Mouse (Mus musculus): ENCODE measurements around the gene Nmt1. TPM values are rescaled to one million over a fixed set of nuclear protein-coding genes. Genes with fewer than 3 reads are reported as not detected.

Gene Nmt1
- polyA plus RNA-seq, 1 experiment from 2014 or later = 50.5 TPM

- Histone ChIP-seq H3K4me1 (ENCODE audit: insufficient read depth, low read depth, low read length) (peaks cover 10% of the 10 kb centered on the region), H3K4me2 (replicated peaks; ENCODE audit: low read depth, low read length) (peak overlapping the region; percentile 76), H3K9ac (replicated peaks; ENCODE audit: low read depth) (peak overlapping the region; percentile 34; the same call in 1 of the 2 replicates), H3K27me3 (replicated peaks; ENCODE audit: insufficient read depth, low read length) (no peaks in the 10 kb centered on the region), H3K27ac (ENCODE audit: low read length) (peak overlapping the region; percentile 38; the same call in 1 of the 2 replicates), H3K36me3 (ENCODE audit: insufficient read depth, low read length) (0 out of 2 replicates have a peak, but pooled peaks cover 4% of the 10 kb centered on the region), H3K9me3 (ENCODE audit: low read length) (no peaks in the 10 kb centered on the region), H3K4me3 (ENCODE audit: low read depth, low read length) (peak overlapping the region; percentile 49)
- WGBS = 2% methylated on average over 35 of the region's 35 CpGs
- ATAC-seq (peak; percentile 96), DNase-seq (ENCODE audit: low spot score) (peak; percentile 99)
- peak; percentile 100 for TF ChIP-seq CTCF (IDR thresholded peaks at IDR 0.05)
- no peak for TF ChIP-seq EP300 (IDR thresholded peaks at IDR 0.05)
Measured at GRCm38 (mm10) chr11:103102725-103103349, 74.8 kb downstream of the Nmt1 start.

DNA sequence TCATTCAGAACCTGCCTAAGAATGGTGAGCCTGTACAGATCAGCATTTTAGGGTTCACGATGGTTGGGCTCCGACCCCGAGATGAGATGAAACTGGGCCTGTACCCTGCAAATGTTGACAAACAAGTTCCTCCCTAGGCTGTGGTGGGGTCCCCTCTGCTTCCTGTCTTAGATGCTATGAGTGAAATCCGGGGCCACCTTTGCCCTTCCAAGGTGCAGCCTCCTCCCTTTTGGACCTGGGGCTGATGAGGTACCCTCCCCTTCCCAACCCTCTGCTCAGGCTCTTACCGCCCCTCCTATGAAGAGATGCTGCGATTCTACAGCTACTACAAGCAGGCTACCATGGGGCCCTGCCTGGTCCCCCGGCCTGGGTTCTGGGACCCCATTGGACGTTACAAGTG lies 75.6 kb downstream of the Nmt1 start:
- no peak overlapping the region for H3K9ac ChIP-seq (replicated peaks; ENCODE audit: low read depth)
- no peaks in the 10 kb centered on the region for H3K27me3 ChIP-seq (replicated peaks; ENCODE audit: insufficient read depth, low read length)
- no peak overlapping the region for H3K27ac ChIP-seq (ENCODE audit: low read length)
- DNase-seq (ENCODE audit: low spot score) (no peak), ATAC-seq (no peak)
- TF ChIP-seq EP300 (IDR thresholded peaks at IDR 0.05) (no peak), CTCF (IDR thresholded peaks at IDR 0.05) (no peak)
- H3K4me1 ChIP-seq (ENCODE audit: insufficient read depth, low read depth, low read length) = peaks cover 10% of the 10 kb centered on the region
- H3K4me2 ChIP-seq (replicated peaks; ENCODE audit: low read depth, low read length) = peak overlapping the region; percentile 76
- H3K9me3 ChIP-seq (ENCODE audit: low read length) = no peaks in the 10 kb centered on the region
- WGBS = 45% methylated on average over 8 of the region's 8 CpGs
- 0 out of 2 replicates have a peak, but pooled peaks cover 4% of the 10 kb centered on the region for H3K36me3 ChIP-seq (ENCODE audit: insufficient read depth, low read length)
- H3K4me3 ChIP-seq (ENCODE audit: low read depth, low read length) = peak overlapping the region; percentile 49

GRCm38 (mm10) chr11:103104469-103104868 lies 76.5 kb downstream of the Nmt1 start:
- Histone ChIP-seq H3K4me2 (replicated peaks; ENCODE audit: low read depth, low read length) (no peak overlapping the region), H3K9me3 (ENCODE audit: low read length) (no peaks in the 10 kb centered on the region), H3K27me3 (replicated peaks; ENCODE audit: insufficient read depth, low read length) (no peaks in the 10 kb centered on the region), H3K36me3 (ENCODE audit: insufficient read depth, low read length) (0 out of 2 replicates have a peak, but pooled peaks cover 4% of the 10 kb centered on the region), H3K9ac (replicated peaks; ENCODE audit: low read depth) (no peak overlapping the region), H3K4me1 (ENCODE audit: insufficient read depth, low read depth, low read length) (peaks cover 10% of the 10 kb centered on the region), H3K27ac (ENCODE audit: low read length) (no peak overlapping the region), H3K4me3 (ENCODE audit: low read depth, low read length) (no peak overlapping the region)
- no peak for TF ChIP-seq EP300 (IDR thresholded peaks at IDR 0.05)
- TF ChIP-seq CTCF (IDR thresholded peaks at IDR 0.05) = no peak
- WGBS = 78% methylated on average over 7 of the region's 7 CpGs
- DNase-seq (ENCODE audit: low spot score) (no peak), ATAC-seq (no peak)

DNA sequence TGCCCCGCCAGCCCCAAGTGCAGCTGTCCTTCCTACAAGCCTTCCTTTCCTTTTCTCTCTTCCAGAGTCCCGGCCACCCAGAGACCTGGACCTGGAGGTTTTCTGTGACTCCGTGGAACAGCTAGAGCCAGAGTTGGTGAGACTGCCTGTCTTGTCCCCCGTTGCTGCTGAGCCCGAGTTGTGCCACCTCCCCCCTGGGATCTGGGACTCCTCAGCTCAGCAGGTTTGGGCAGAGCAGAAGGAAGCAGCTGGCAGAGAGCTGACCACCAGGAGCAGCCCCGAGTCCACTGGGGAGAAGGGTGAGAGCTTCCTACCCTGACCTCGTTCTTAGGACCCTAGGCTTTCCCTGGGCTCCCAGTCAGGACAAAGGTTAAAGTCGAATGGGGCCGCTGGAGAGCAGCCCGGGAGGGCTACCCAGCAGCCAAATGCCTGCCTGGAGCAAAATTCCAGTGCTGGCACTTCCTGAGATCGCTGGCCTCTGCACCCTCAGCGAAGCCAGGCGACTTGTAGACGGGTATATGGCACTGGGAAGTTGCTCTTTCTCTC lies 77.3 kb downstream of the Nmt1 start:
- no peak for ATAC-seq
- no peak overlapping the region for H3K4me2 ChIP-seq (replicated peaks; ENCODE audit: low read depth, low read length)
- peaks cover 10% of the 10 kb centered on the region for H3K4me1 ChIP-seq (ENCODE audit: insufficient read depth, low read depth, low read length)
- H3K9ac ChIP-seq (replicated peaks; ENCODE audit: low read depth) = no peak overlapping the region
- no peak for DNase-seq (ENCODE audit: low spot score)
- H3K36me3 ChIP-seq (ENCODE audit: insufficient read depth, low read length) = 0 out of 2 replicates have a peak, but pooled peaks cover 4% of the 10 kb centered on the region
- H3K27ac ChIP-seq (ENCODE audit: low read length) = no peak overlapping the region
- WGBS = 57% methylated on average over 14 of the region's 14 CpGs
- no peaks in the 10 kb centered on the region for H3K27me3 ChIP-seq (replicated peaks; ENCODE audit: insufficient read depth, low read length)
- H3K4me3 ChIP-seq (ENCODE audit: low read depth, low read length) = no peak overlapping the region
- no peaks in the 10 kb centered on the region for H3K9me3 ChIP-seq (ENCODE audit: low read length)
- no peak for TF ChIP-seq CTCF (IDR thresholded peaks at IDR 0.05)
- TF ChIP-seq EP300 (IDR thresholded peaks at IDR 0.05) = no peak

- H3K9ac ChIP-seq (replicated peaks; ENCODE audit: low read depth) = no peak overlapping the region
- H3K36me3 ChIP-seq (ENCODE audit: insufficient read depth, low read length) = 0 out of 2 replicates have a peak, but pooled peaks cover 4% of the 10 kb centered on the region
- peaks cover 10% of the 10 kb centered on the region for H3K4me1 ChIP-seq (ENCODE audit: insufficient read depth, low read depth, low read length)
- WGBS = 87% methylated on average over 6 of the region's 6 CpGs
- no peak overlapping the region for H3K27ac ChIP-seq (ENCODE audit: low read length)
- H3K9me3 ChIP-seq (ENCODE audit: low read length) = no peaks in the 10 kb centered on the region
- no peak for TF ChIP-seq CTCF (IDR thresholded peaks at IDR 0.05)
- no peak for TF ChIP-seq EP300 (IDR thresholded peaks at IDR 0.05)
- H3K4me2 ChIP-seq (replicated peaks; ENCODE audit: low read depth, low read length) = no peak overlapping the region
- no peak overlapping the region for H3K4me3 ChIP-seq (ENCODE audit: low read depth, low read length)
- DNase-seq (ENCODE audit: low spot score) (no peak), ATAC-seq (no peak)
- no peaks in the 10 kb centered on the region for H3K27me3 ChIP-seq (replicated peaks; ENCODE audit: insufficient read depth, low read length)
Measured at GRCm38 (mm10) chr11:103105810-103106209, 77.8 kb downstream of the Nmt1 start.

DNA sequence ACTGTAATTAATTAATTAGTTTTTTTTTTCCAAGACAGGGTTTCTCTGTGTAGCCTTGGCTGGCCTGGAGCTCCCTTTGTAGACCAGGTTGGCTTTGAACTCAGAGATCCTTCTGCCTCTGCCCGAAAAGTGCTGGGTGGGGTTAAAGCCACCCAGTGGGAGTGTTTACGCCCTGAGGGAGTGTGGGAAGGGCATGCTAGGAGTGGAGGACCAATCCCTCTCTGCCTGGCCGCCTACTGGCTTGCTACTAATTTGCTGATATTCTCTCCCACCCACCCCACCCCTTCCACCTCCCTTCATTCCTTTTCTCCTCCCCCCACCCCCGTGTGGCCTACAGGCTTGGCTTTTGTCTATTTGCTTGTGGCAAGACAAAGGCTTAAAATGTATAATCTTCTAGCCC lies 78.4 kb downstream of the Nmt1 start:
- ATAC-seq (no peak), DNase-seq (ENCODE audit: low spot score) (no peak)
- no peaks in the 10 kb centered on the region for H3K27me3 ChIP-seq (replicated peaks; ENCODE audit: insufficient read depth, low read length)
- no peaks in the 10 kb centered on the region for H3K9me3 ChIP-seq (ENCODE audit: low read length)
- peaks cover 10% of the 10 kb centered on the region for H3K4me1 ChIP-seq (ENCODE audit: insufficient read depth, low read depth, low read length)
- no peak overlapping the region for H3K4me2 ChIP-seq (replicated peaks; ENCODE audit: low read depth, low read length)
- H3K9ac ChIP-seq (replicated peaks; ENCODE audit: low read depth) = no peak overlapping the region
- 0 out of 2 replicates have a peak, but pooled peaks cover 4% of the 10 kb centered on the region for H3K36me3 ChIP-seq (ENCODE audit: insufficient read depth, low read length)
- TF ChIP-seq EP300 (IDR thresholded peaks at IDR 0.05) (no peak), CTCF (IDR thresholded peaks at IDR 0.05) (no peak)
- no peak overlapping the region for H3K4me3 ChIP-seq (ENCODE audit: low read depth, low read length)
- WGBS = 69% methylated on average over 4 of the region's 4 CpGs
- H3K27ac ChIP-seq (ENCODE audit: low read length) = no peak overlapping the region
